Mouse (Mus musculus) kidney, embryonic 15.5 days (tissue): ENCODE data around the gene Prrx1. TPM values are rescaled to one million over a fixed set of nuclear protein-coding genes. Genes with fewer than 3 reads are reported as not detected.
A peak's percentile ranks its signal among the peaks of the same experiment; 100 is the strongest.

Experiments
- ATAC-seq: fragments of 200-750 bp; cut with Nextera tagmentation; replicated peaks from 2 replicates; pipeline ENCODE4 v1.8.0; 2017; ENCODE audit warnings: moderate TSS enrichment; ENCODE audit not compliant: low FRiP score
- H3K27ac ChIP-seq: fragments of 300-500 bp; sonication (generic); 2 replicates; pipeline ENCODE4 v1.5.1; 2015; ENCODE audit warnings: mild to moderate bottlenecking, inconsistent platforms
- H3K27me3 ChIP-seq: fragments of 300-500 bp; sonication (generic); 2 replicates; pipeline ENCODE4 v1.6.1; 2015; ENCODE audit warnings: inconsistent platforms
- H3K36me3 ChIP-seq: fragments of 300-500 bp; sonication (generic); 2 replicates; pipeline ENCODE4 v1.6.1; 2015; ENCODE audit warnings: inconsistent platforms
- H3K4me1 ChIP-seq: fragments of 300-500 bp; sonication (generic); 2 replicates; pipeline ENCODE4 v1.6.1; 2015; ENCODE audit warnings: inconsistent platforms
- H3K4me2 ChIP-seq: fragments of 300-500 bp; sonication (generic); 2 replicates; pipeline ENCODE4 v1.6.1; 2015; ENCODE audit warnings: moderate library complexity, mild to moderate bottlenecking, inconsistent platforms
- H3K4me3 ChIP-seq: fragments of 300-500 bp; sonication (generic); replicated peaks from 2 replicates; pipeline ENCODE4 v1.5.1; 2015; ENCODE audit warnings: mild to moderate bottlenecking, inconsistent platforms
- H3K9ac ChIP-seq: fragments of 300-500 bp; sonication (generic); 2 replicates; pipeline ENCODE4 v1.6.1; 2015; ENCODE audit warnings: mild to moderate bottlenecking, inconsistent platforms
- H3K9me3 ChIP-seq: fragments of 300-500 bp; sonication (generic); replicated peaks from 2 replicates; pipeline ENCODE4 v1.6.1; 2016; ENCODE audit warnings: inconsistent platforms
- WGBS: fragments of 180-500 bp; shearing (Covaris S2); methylation state at CpG from one replicate; pipeline ENCODE4 v1.1.7; 2015; ENCODE audit warnings: mixed read lengths; 5-methylcytosine and 5-hydroxymethylcytosine counted together
- polyA plus RNA-seq: library from polyadenylated mRNA; unstranded; fragments of >200 nt; fragmentation: Nextera tagmentation; extraction: Ambion mirVana; gene quantifications from 2 replicates; pipeline ENCODE4 v1.2.1, GENCODE M21; 2015

Prrx1 gene
- polyA plus RNA-seq, 1 experiment from 2014 or later, result 10.9 TPM

DNA sequence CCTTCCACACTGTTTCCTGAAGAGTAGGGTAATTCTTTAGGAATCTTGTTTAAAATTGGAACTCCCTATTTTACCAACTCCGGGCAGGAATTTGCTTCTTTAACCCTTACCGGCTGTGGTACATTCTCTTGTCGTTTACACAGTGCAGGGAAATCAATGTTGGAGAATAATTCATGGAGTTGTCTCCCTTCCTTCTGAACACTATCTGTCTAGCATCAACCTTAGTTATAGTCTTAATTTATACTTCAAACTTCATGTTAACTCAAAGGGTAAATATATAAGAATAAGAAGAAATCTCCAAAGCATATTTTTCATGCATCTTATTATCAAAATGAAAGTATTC, 25.7 kb upstream of the Prrx1 start:
- no peak overlapping the region for H3K9ac ChIP-seq
- WGBS, result 56% methylated on average over 3 of the region's 3 CpGs
- no peaks in the 10 kb centered on the region for H3K9me3 ChIP-seq
- no peak overlapping the region for H3K4me2 ChIP-seq
- H3K4me3 ChIP-seq, result no peak overlapping the region
- no peaks in the 10 kb centered on the region for H3K4me1 ChIP-seq
- ATAC-seq, result no peak
- no peak overlapping the region for H3K27ac ChIP-seq
- H3K27me3 ChIP-seq, result no peaks in the 10 kb centered on the region
- no peaks in the 10 kb centered on the region for H3K36me3 ChIP-seq

DNA sequence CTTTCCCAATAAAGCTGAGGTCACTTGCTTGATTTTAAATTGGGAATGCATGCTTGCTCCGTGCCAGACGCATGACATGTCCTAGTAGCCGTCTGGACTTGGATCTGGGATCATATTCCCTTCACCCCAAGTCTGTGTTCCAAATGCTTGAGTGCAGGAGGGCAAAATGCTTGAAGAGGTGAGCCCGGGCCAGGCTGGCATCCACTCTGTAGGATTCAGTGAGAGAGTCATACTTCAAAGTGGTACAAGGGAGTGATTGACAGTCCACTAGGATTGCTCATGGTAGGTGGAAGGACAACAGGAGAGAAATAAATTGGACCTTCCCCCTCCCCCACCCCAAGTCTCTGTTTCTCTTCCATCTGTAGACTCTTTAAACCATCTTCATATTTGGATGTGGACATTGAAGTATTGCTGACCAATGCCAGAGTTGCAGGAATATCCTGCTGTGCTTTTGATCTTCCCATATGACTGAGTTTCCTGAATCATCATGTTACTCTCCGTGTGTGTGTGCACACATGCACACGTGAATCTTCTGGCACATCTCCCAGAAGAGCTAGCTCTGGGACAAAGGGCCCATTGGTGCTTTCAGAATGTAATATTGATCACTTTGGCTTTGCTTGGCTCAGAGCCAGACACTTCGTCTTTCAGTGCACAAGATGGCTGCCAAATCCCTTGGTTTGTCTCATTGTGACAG, 25.2 kb upstream of the Prrx1 start:
- no peak overlapping the region for H3K4me3 ChIP-seq
- 71% methylated on average over 7 of the region's 7 CpGs for WGBS
- no peak for ATAC-seq
- no peaks in the 10 kb centered on the region for H3K27me3 ChIP-seq
- H3K9ac ChIP-seq, result no peak overlapping the region
- no peak overlapping the region for H3K4me2 ChIP-seq
- no peaks in the 10 kb centered on the region for H3K4me1 ChIP-seq
- H3K27ac ChIP-seq, result no peak overlapping the region
- H3K9me3 ChIP-seq, result no peaks in the 10 kb centered on the region
- H3K36me3 ChIP-seq, result no peaks in the 10 kb centered on the region

DNA sequence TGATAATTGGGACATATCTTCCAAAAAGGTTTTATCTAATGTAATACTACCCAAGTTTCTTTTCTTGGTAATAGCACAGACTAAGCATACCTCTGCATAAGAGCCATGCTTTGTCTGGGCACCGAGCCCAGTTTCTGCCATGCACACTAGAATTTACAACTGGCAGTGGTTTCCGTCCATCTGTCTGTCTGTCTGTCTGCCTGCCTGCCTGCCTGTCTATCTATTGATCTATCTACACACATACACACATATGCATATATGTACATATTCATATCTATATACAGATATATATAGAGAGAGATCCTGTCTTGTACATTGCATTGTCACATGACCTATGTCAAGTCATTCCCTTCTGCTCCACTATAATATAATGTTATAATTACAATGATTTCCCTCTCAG, 24.3 kb upstream of the Prrx1 start:
- no peaks in the 10 kb centered on the region for H3K36me3 ChIP-seq
- H3K4me2 ChIP-seq, result no peak overlapping the region
- no peaks in the 10 kb centered on the region for H3K27me3 ChIP-seq
- H3K27ac ChIP-seq, result no peak overlapping the region
- H3K9me3 ChIP-seq, result no peaks in the 10 kb centered on the region
- no peak for ATAC-seq
- H3K9ac ChIP-seq, result no peak overlapping the region
- H3K4me1 ChIP-seq, result no peaks in the 10 kb centered on the region
- 79% methylated on average over 2 of the region's 2 CpGs for WGBS
- H3K4me3 ChIP-seq, result no peak overlapping the region

DNA sequence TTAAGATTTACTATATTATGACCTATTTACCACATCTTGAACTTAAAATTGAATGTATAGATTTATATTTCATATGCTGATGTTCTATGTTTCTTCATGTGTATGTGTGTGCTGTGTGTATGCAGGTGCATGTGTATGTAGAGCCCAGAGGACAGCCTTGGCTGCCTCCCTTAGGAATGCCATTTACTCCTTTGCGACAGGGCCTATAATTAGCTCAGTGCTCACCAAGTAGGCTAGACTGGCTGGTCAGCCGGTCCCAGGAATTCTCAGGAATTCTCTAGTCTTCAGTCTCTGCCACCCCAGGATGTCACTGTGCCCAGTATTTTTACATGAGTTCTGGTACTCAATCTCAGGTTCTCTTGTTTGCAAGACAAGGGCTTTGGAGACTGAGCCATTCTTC, 13.8 kb upstream of the Prrx1 start:
- ATAC-seq, result no peak
- WGBS, result 41% methylated on average over 2 of the region's 2 CpGs

DNA sequence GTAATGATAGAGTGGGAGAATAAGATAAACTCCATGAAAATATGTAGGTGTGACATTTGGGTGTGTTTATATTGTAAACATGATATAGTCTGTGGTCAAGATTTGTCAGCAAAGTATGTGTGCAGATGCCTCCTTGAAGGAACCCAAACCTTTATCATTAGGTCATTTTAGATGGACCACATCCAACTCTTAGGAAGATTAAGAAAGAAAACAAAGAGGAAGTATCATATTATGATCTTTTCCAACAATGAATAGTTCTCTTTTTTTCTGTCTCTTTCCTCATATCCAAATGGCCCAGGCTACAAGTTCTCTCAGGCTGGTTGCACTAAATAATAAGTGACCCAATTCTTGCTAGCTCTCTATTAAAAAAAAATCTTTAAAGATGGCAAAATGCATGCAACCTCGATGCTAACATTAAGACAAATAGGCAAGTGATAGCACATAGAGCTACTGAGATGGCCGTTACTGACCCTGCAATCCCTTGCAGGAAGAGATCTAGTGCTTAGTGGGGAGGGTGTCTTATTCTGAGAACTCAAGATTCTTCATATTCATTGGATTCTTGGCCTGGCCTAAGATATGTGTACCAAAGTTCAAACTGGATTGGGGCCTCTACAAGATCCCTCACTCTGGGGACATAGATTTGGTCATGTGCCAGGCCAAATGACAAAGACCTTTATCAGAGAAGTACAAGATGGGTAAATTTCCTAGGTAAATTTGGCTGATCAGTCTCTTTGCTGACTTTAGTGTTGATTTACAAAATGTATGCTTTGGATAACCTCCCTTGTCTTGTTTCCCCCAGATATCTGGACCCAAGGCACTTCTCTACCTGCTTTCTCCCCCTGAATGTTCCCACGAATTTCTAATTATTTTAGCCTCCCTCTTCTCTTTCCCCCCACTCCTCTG, 6.4 kb upstream of the Prrx1 start:
- Histone ChIP-seq H3K4me3 (no peak overlapping the region), H3K36me3 (no peaks in the 10 kb centered on the region), H3K9ac (no peak overlapping the region), H3K27me3 (peaks cover 22% of the 10 kb centered on the region), H3K27ac (no peak overlapping the region), H3K4me1 (peaks cover 4% of the 10 kb centered on the region), H3K4me2 (no peak overlapping the region), H3K9me3 (no peaks in the 10 kb centered on the region)
- WGBS, result 59% methylated on average over 3 of the region's 3 CpGs
- no peak for ATAC-seq

More for the DNA sequence above, 13.8 kb upstream of the Prrx1 start:
- no peak overlapping the region for H3K27ac ChIP-seq
- H3K4me3 ChIP-seq, result no peak overlapping the region
- no peak overlapping the region for H3K4me2 ChIP-seq
- H3K9me3 ChIP-seq, result no peaks in the 10 kb centered on the region
- H3K36me3 ChIP-seq, result no peaks in the 10 kb centered on the region
- H3K27me3 ChIP-seq, result no peaks in the 10 kb centered on the region
- no peaks in the 10 kb centered on the region for H3K4me1 ChIP-seq
- H3K9ac ChIP-seq, result no peak overlapping the region

DNA sequence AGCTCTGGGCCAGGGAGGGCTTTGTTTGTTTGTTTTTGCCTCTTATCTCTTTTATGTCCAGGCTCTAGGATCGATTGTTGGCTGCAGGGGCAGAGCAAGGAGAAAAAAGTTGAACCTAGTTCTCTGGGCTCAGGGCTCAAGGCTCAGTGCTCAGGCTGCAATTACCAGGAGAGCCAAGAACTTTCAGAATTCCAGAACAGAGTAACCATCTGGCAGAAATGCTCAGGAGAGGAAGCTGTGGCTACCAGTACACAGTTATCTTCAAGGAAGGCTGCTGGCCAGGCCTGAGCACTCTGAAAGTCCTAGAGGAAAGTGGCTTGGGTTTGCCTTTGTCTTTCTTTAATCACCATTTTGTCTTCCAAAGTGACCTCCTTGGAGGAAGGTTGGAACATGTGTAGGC, 3.4 kb upstream of the Prrx1 start:
- Histone ChIP-seq H3K4me3 (no peak overlapping the region), H3K9me3 (no peaks in the 10 kb centered on the region), H3K4me1 (peaks cover 33% of the 10 kb centered on the region), H3K27me3 (peaks cover 41% of the 10 kb centered on the region), H3K36me3 (no peaks in the 10 kb centered on the region), H3K4me2 (no peak overlapping the region), H3K9ac (no peak overlapping the region), H3K27ac (no peak overlapping the region)
- ATAC-seq, result no peak
- 18% methylated on average over 1 of the region's 1 CpGs for WGBS

DNA sequence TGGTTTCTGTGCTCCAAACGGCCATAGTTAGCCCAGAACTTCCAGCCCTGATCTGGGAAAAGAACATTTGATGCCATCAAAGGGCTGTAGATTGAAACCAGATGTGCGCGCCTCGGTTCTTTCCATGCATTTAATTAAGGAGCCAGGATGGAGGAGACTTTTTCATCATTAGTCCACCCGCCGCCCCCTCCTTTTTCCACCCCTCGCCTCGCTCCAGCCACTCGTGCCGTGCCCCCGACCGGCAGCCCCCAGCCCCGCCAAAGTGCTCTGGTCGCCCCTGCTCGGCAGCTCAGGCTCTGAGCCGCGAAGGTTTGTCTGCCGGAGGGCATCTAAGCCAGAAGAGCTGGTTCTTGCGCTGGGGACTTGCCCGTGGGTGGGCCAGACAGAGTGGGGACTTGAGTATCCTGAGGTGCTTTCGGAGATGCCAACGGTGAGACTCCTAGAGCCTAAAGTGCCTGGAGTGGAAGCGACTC, 1.4 kb upstream of the Prrx1 start:
- peak overlapping the region; percentile 8; the same call in 1 of the 2 replicates for H3K9ac ChIP-seq
- no peak for ATAC-seq
- WGBS, result 2% methylated on average over 23 of the region's 23 CpGs

DNA sequence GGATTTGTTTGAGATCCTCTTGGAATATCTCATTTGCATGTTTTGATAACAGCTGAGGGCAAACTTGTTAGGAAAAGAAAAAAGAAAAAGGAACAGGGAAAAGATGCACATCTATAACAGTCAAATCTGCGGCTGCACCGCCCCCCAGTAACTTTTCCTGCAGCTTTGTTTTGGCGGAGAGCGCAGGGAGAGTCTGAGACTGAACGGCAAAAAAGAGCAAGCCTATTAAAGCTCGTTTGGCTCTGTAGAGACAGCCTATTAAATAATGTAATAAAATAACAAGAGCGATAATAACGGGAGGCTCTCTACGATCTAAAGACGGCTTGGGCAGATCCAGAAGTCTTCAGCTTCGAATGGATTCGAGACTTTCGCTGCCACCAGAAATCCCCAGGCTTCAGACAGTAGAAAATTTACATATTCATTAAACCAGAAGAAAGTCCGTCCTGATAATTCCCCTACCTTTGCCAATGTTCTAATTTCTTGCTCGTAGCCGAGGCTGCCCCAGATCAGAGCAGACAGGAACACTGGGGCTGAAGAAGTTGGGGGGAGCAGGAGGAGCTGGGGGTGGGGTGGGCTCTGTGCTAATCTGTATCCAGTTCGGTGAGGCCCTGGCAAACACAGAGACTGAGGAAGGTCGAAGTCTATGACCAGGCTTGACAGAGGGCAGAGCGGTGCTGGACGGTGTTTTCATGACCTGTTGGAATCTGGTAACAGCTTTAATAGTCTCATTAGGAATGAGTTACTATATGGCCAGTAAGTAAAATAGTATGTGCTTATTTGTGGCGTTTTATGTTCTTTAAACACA, 613 bp upstream of the Prrx1 start:
- H3K9me3 ChIP-seq, result no peaks in the 10 kb centered on the region
- peaks cover 38% of the 10 kb centered on the region for H3K4me1 ChIP-seq
- H3K27me3 ChIP-seq, result peaks cover 69% of the 10 kb centered on the region
- ATAC-seq, result peak; percentile 54; the same call in 1 of the 2 replicates
- peak overlapping the region; percentile 52 for H3K4me3 ChIP-seq
- 0 out of 2 replicates have a peak overlapping the region, but pooled peaks have one; percentile 42 for H3K9ac ChIP-seq
- peak overlapping the region; percentile 75 for H3K27ac ChIP-seq
- peak overlapping the region; percentile 88 for H3K4me2 ChIP-seq
- under 1% methylated on average over 21 of the region's 21 CpGs for WGBS
- no peaks in the 10 kb centered on the region for H3K36me3 ChIP-seq

More for the DNA sequence above, 1.4 kb upstream of the Prrx1 start:
- no peaks in the 10 kb centered on the region for H3K9me3 ChIP-seq
- H3K36me3 ChIP-seq, result no peaks in the 10 kb centered on the region
- peaks cover 38% of the 10 kb centered on the region for H3K4me1 ChIP-seq
- peak overlapping the region; percentile 88 for H3K4me2 ChIP-seq
- H3K27ac ChIP-seq, result no peak overlapping the region
- peak overlapping the region; percentile 52 for H3K4me3 ChIP-seq
- H3K27me3 ChIP-seq, result peaks cover 61% of the 10 kb centered on the region

DNA sequence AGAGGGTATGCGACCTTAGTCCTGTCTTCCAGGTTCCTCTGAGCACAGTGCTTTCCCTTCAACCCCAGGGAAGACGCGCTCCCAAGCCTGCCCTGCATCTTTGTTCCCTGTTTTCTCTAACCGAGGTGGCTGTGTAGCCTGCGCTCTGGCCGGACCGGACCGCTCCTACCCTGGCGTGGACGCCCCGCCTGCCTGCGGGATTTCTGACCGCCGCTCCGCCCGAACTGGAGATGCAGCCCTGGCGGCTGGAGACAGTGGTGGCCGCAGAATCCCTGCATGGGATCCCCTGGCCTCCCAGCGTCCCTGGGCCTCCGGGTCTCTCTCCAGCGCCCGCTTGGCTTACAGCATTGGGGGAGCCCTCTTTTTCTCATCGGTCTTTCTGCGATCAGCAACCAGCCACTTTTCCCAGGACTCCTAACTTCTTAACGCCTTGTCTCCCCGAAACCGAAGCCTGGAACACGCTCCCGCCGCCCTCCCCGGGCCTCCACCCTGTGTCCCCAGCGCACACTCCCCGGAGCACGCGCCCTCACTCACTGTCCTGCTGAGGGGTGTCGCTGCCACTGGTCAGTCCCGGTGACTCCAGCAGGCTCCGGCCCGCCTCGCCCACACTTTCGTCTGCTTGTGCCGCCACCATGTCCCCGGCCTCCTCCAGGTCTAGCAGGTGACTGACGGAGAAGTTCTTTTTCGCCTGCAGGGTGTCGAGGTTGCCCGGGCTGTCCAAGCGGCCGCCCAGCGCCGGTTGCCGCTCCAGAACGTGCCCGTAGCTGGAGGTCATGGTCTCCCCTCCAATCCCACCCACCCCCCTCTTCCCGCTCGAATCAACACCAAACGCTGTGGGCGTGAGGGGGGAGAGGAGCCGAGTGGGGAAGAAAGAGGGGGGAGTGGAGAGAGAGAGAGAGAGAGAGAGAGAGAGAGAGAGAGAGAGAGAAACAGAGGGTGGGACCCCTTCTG, 1.4 kb downstream of the Prrx1 start:
- peak overlapping the region; percentile 75 for H3K27ac ChIP-seq
- peak overlapping the region; percentile 88 for H3K4me2 ChIP-seq
- peaks cover 45% of the 10 kb centered on the region for H3K4me1 ChIP-seq
- H3K36me3 ChIP-seq, result no peaks in the 10 kb centered on the region
- ATAC-seq, result peak; percentile 57
- H3K4me3 ChIP-seq, result peak overlapping the region; percentile 52
- peak overlapping the region; percentile 42 for H3K9ac ChIP-seq
- peaks cover 84% of the 10 kb centered on the region for H3K27me3 ChIP-seq
- H3K9me3 ChIP-seq, result no peaks in the 10 kb centered on the region
- under 1% methylated on average over 59 of the region's 59 CpGs for WGBS

DNA sequence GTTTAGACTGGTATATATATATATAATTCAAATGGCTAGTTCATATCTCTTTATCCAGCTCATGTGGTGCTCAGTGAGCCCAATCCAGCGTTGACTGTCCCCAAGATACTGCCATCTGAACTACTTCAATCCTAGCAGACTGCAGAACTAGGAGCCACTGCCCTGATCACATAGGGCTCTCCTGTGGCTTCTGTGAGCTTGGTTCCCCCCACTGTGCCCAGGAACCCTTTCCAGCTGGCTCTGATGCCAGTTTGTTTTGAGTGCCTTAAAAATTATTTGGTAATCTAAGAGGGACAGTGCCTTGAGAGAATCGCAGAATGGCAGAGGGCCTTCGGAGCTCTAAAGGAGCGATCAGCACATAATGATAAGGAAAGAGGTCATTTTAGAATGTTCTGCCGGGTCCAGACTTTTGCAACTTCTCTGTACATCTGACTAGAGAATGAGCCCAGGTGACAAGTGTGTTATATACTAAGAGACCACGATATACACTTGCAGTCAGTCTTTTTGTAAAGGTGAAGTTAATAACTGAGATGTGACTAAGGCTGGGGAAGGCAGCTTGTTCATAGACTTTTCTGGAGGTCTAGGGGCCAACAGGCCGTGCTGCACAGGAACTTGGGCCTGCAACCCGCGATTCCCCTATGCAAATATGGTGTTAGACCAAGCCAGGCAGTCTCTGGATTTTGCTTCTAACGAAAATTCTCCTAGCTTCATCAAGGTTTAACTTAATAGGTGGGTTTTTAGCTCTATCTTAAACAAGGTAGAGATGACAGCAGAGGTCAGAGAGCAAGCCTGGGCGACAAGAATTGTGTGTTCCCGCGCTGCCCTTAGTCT, 2.3 kb downstream of the Prrx1 start:
- Histone ChIP-seq H3K9me3 (no peaks in the 10 kb centered on the region), H3K4me2 (peak overlapping the region; percentile 88), H3K9ac (peak overlapping the region; percentile 42), H3K36me3 (no peaks in the 10 kb centered on the region), H3K4me3 (peak overlapping the region; percentile 52), H3K27ac (0 out of 2 replicates have a peak overlapping the region, but pooled peaks have one; percentile 75), H3K27me3 (peaks cover 83% of the 10 kb centered on the region), H3K4me1 (peaks cover 45% of the 10 kb centered on the region)
- no peak for ATAC-seq
- WGBS, result 21% methylated on average over 13 of the region's 13 CpGs
